Mouse (Mus musculus): ENCODE measurements around the gene Lrig1. TPM values are rescaled to one million over a fixed set of nuclear protein-coding genes. Genes with fewer than 3 reads are reported as not detected.

Gene Lrig1
- total RNA-seq, 2 experiments from 2014 or later = 24.5 to 25.3 TPM

- DNase-seq (ENCODE audit: low spot score in 2 of 2) = no peak
Observed at GRCm38 (mm10) chr6:94652659-94653213, 47.2 kb downstream of the Lrig1 start.

GRCm38 (mm10) chr6:94651541-94651940 is 48.4 kb downstream of the Lrig1 start:
- no peak for DNase-seq (ENCODE audit: low spot score in 2 of 2)

- no peak for DNase-seq (ENCODE audit: low spot score in 2 of 2)
Observed at GRCm38 (mm10) chr6:94649637-94650036, 50.3 kb downstream of the Lrig1 start.

GRCm38 (mm10) chr6:94648496-94648895 is 51.5 kb downstream of the Lrig1 start:
- no peak for DNase-seq (ENCODE audit: low spot score in 2 of 2)

- peak; percentile 19 to 47 for DNase-seq (ENCODE audit: low spot score in 2 of 2)
Observed at GRCm38 (mm10) chr6:94647574-94648430, 52.2 kb downstream of the Lrig1 start.

GRCm38 (mm10) chr6:94646902-94647301 is 53.1 kb downstream of the Lrig1 start:
- no peak for DNase-seq (ENCODE audit: low spot score in 2 of 2)

GRCm38 (mm10) chr6:94646274-94646863 is 53.6 kb downstream of the Lrig1 start:
- no peak for DNase-seq (ENCODE audit: low spot score in 2 of 2)

GRCm38 (mm10) chr6:94645723-94646122 is 54.2 kb downstream of the Lrig1 start:
- DNase-seq (ENCODE audit: low spot score in 2 of 2) = no peak

- DNase-seq (ENCODE audit: low spot score in 2 of 2) = no peak
Observed at GRCm38 (mm10) chr6:94644641-94645040, 55.3 kb downstream of the Lrig1 start.

GRCm38 (mm10) chr6:94643989-94644388 is 56.0 kb downstream of the Lrig1 start:
- no peak for DNase-seq (ENCODE audit: low spot score in 2 of 2)

GRCm38 (mm10) chr6:94642048-94642447 is 57.9 kb downstream of the Lrig1 start:
- no peak for DNase-seq (ENCODE audit: low spot score in 2 of 2)

GRCm38 (mm10) chr6:94640297-94640696 is 59.7 kb downstream of the Lrig1 start:
- peak in 1 of 2 experiments; percentile 56 for DNase-seq (ENCODE audit: low spot score in 2 of 2)

- DNase-seq (ENCODE audit: low spot score in 2 of 2) = no peak
Observed at GRCm38 (mm10) chr6:94637024-94637434, 62.9 kb downstream of the Lrig1 start.

GRCm38 (mm10) chr6:94635343-94635742 is 64.6 kb downstream of the Lrig1 start:
- no peak for DNase-seq (ENCODE audit: low spot score in 2 of 2)

GRCm38 (mm10) chr6:94634710-94635109 is 65.2 kb downstream of the Lrig1 start:
- DNase-seq (ENCODE audit: low spot score in 2 of 2) = no peak

GRCm38 (mm10) chr6:94634274-94634673 is 65.7 kb downstream of the Lrig1 start:
- DNase-seq (ENCODE audit: low spot score in 2 of 2) = no peak

GRCm38 (mm10) chr6:94631779-94632082 is 68.2 kb downstream of the Lrig1 start:
- no peak for DNase-seq (ENCODE audit: low spot score in 2 of 2)

- DNase-seq (ENCODE audit: low spot score in 2 of 2) = peak in 1 of 2 experiments; percentile 43
Observed at GRCm38 (mm10) chr6:94631051-94631778, 68.7 kb downstream of the Lrig1 start.

- DNase-seq (ENCODE audit: low spot score in 2 of 2) = no peak
Observed at GRCm38 (mm10) chr6:94628787-94629186, 71.2 kb downstream of the Lrig1 start.

GRCm38 (mm10) chr6:94627714-94628595 is 72.0 kb downstream of the Lrig1 start:
- no peak for DNase-seq (ENCODE audit: low spot score in 2 of 2)

GRCm38 (mm10) chr6:94626807-94627206 is 73.2 kb downstream of the Lrig1 start:
- no peak for DNase-seq (ENCODE audit: low spot score in 2 of 2)

Data from layer of hippocampus, adult 18-20 months (tissue).